Mouse (Mus musculus) lung, adult 2 months (tissue): ENCODE data around the gene Usp30. TPM values are rescaled to one million over a fixed set of nuclear protein-coding genes. Genes with fewer than 3 reads are reported as not detected.

Source experiments
- DNase-seq: peaks from one replicate; pipeline ENCODE4 v3.0.0; 2022
- H3K4me1 ChIP-seq: fragments of 200-500 bp; 2 replicates; pipeline ENCODE4 v1.6.1; 2011; ENCODE audit warnings: low read length; ENCODE audit not compliant: control insufficient read depth, insufficient read depth
- H3K4me3 ChIP-seq: fragments of 200-500 bp; replicated peaks from 2 replicates; pipeline ENCODE3; 2011; ENCODE audit warnings: low read depth, mild to moderate bottlenecking, control low read depth, low read length; ENCODE audit errors: extremely low read depth
- CTCF ChIP-seq: fragments of 200-500 bp; IDR thresholded peaks from 2 replicates; pipeline ENCODE4 v1.5.1; 2011; ENCODE audit warnings: mild to moderate bottlenecking, low read length, control low read depth; ENCODE audit not compliant: insufficient read depth
- POLR2A ChIP-seq: fragments of 200-500 bp; IDR thresholded peaks from 2 replicates; pipeline ENCODE4 v1.6.1; 2011; ENCODE audit warnings: low read depth, mild to moderate bottlenecking, control low read depth, low read length, borderline replicate concordance; ENCODE audit errors: extremely low read depth
- WGBS: fragments of 180-500 bp; shearing (Covaris S2); methylation state at CpG from one replicate; pipeline ENCODE4 v1.1.7; 2018; 5-methylcytosine and 5-hydroxymethylcytosine counted together
- polyA plus RNA-seq: library from polyadenylated mRNA; depleted of rRNA; stranded (reverse); fragments of >200 nt; gene quantifications from 2 replicates; pipeline ENCODE4 v1.2.3, GENCODE M21; 2012

Gene Usp30
- polyA plus RNA-seq, 1 experiment, result 19.7 TPM

- TF ChIP-seq POLR2A, result no peak
- TF ChIP-seq CTCF, result no peak
- WGBS, result 22% methylated on average over 7 of the region's 7 CpGs
- H3K4me1 ChIP-seq, result no peaks in the 10 kb centered on the region
- no peak for DNase-seq
- no peak overlapping the region for H3K4me3 ChIP-seq
Observed at GRCm38 (mm10) chr5:114090421-114091013, 25.3 kb downstream of the Usp30 start.

GRCm38 (mm10) chr5:114091057-114091807 lies 26.0 kb downstream of the Usp30 start, which contains the start of gene Svop:
Gene Svop, minus strand, starts transcription at chr5:114091570.
- TF ChIP-seq CTCF (no peak), POLR2A (no peak)
- Histone ChIP-seq H3K4me1 (no peaks in the 10 kb centered on the region), H3K4me3 (no peak within 1 kb of the TSS)
- WGBS, result 3% methylated on average over 40 of the region's 40 CpGs
- DNase-seq, result peak; percentile 58

GRCm38 (mm10) chr5:114099709-114100389 lies 34.6 kb downstream of the Usp30 start:
- 8% methylated on average over 37 of the region's 37 CpGs for WGBS
- TF ChIP-seq POLR2A (peak; percentile 42; the same call in 1 of the 2 replicates), CTCF (no peak)
- peak; percentile 96 for DNase-seq
- Histone ChIP-seq H3K4me3 (peak overlapping the region; percentile 60), H3K4me1 (peaks cover 5% of the 10 kb centered on the region)

GRCm38 (mm10) chr5:114100390-114101099 lies 35.3 kb downstream of the Usp30 start:
- Histone ChIP-seq H3K4me1 (peaks cover 5% of the 10 kb centered on the region), H3K4me3 (peak overlapping the region; percentile 60)
- TF ChIP-seq CTCF (no peak), POLR2A (no peak)
- 3% methylated on average over 64 of the region's 64 CpGs for WGBS
- DNase-seq, result no peak

GRCm38 (mm10) chr5:114101873-114102272 lies 36.6 kb downstream of the Usp30 start:
- Histone ChIP-seq H3K4me3 (no peak overlapping the region), H3K4me1 (peaks cover 5% of the 10 kb centered on the region)
- TF ChIP-seq CTCF (no peak), POLR2A (no peak)
- WGBS, result 75% methylated on average over 4 of the region's 4 CpGs
- no peak for DNase-seq

GRCm38 (mm10) chr5:114102807-114103206 lies 37.5 kb downstream of the Usp30 start:
- H3K4me1 ChIP-seq, result peaks cover 5% of the 10 kb centered on the region
- TF ChIP-seq POLR2A (no peak), CTCF (no peak)
- DNase-seq, result no peak
- no peak overlapping the region for H3K4me3 ChIP-seq
- WGBS, result 76% methylated on average over 1 of the region's 1 CpGs

GRCm38 (mm10) chr5:114106391-114106935 lies 41.2 kb downstream of the Usp30 start:
- no peak for TF ChIP-seq CTCF
- TF ChIP-seq POLR2A, result no peak
- no peak for DNase-seq
- 72% methylated on average over 16 of the region's 16 CpGs for WGBS
- no peak overlapping the region for H3K4me3 ChIP-seq
- no peaks in the 10 kb centered on the region for H3K4me1 ChIP-seq

GRCm38 (mm10) chr5:114113334-114113733 lies 48.1 kb downstream of the Usp30 start:
- WGBS, result 76% methylated on average over 6 of the region's 6 CpGs
- H3K4me3 ChIP-seq, result no peak overlapping the region
- no peaks in the 10 kb centered on the region for H3K4me1 ChIP-seq
- TF ChIP-seq CTCF (peak; percentile 27; the same call in 1 of the 2 replicates), POLR2A (no peak)
- DNase-seq, result no peak

- TF ChIP-seq POLR2A, result no peak
- no peak for TF ChIP-seq CTCF
- 67% methylated on average over 5 of the region's 5 CpGs for WGBS
- H3K4me3 ChIP-seq, result no peak overlapping the region
- no peaks in the 10 kb centered on the region for H3K4me1 ChIP-seq
- no peak for DNase-seq
Observed at GRCm38 (mm10) chr5:114115030-114115429, 49.8 kb downstream of the Usp30 start.
